Mouse (Mus musculus) erythroblast, embryonic 14.5 days (primary cell): Measurements from ENCODE around the gene Cdk5rap3.

Experiments used
- GATA1 ChIP-seq: IDR thresholded peaks from 2 replicates; pipeline ENCODE4 v1.6.1; 2012; ENCODE audit warnings: low read length, inconsistent platforms, mixed read lengths
- TAL1 ChIP-seq: IDR thresholded peaks from 3 replicates; pipeline ENCODE4 v1.6.1; 2012; ENCODE audit warnings: low read length, inconsistent platforms, mixed read lengths

- TF ChIP-seq GATA1 (peak; percentile 95), TAL1 (peak; percentile 88)
Observed at GRCm38 (mm10) chr11:96947849-96948248, 31.6 kb upstream of the Cdk5rap3 start.
